Mouse (Mus musculus): Measurements from ENCODE around the gene Rgs12. TPM values are rescaled to one million over a fixed set of nuclear protein-coding genes. Genes with fewer than 3 reads are reported as not detected.

The Rgs12 gene
- polyA plus RNA-seq, 1 experiment from 2014 or later: 54.0 TPM

DNA sequence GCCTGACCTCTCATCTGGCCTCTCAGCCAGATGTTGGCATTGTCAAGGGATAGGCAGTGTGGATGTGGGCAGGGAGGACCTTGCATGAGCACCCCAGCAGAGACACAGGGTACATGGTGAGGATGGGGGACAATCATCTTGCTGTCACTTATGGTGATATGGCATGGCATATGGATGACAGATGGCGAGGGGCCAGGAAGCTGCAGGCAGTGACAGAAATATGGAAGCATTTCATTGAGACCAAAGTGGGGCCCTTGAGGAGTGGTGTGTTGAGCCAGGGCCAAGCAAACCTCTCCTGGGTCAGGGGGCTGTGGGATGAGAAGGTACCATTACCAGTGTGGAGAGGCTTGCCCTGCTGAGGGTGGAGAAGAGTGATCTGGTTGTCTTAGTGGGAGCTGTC is 127.1 kb downstream of the Rgs12 start:
- 0 out of 2 replicates have a peak, but pooled peaks cover 6% of the 10 kb centered on the region for H3K4me1 ChIP-seq
- peaks cover 26% of the 10 kb centered on the region for H3K27me3 ChIP-seq
- no peaks in the 10 kb centered on the region for H3K36me3 ChIP-seq
- no peaks in the 10 kb centered on the region for H3K9me3 ChIP-seq
- no peak overlapping the region for H3K9ac ChIP-seq
- no peak overlapping the region for H3K4me2 ChIP-seq (replicated peaks)
- ATAC-seq (ENCODE audit: low FRiP score, low read depth): no peak
- 82% methylated on average over 1 of the region's 1 CpGs for WGBS
- H3K27ac ChIP-seq: no peak overlapping the region
- no peak overlapping the region for H3K4me3 ChIP-seq

DNA sequence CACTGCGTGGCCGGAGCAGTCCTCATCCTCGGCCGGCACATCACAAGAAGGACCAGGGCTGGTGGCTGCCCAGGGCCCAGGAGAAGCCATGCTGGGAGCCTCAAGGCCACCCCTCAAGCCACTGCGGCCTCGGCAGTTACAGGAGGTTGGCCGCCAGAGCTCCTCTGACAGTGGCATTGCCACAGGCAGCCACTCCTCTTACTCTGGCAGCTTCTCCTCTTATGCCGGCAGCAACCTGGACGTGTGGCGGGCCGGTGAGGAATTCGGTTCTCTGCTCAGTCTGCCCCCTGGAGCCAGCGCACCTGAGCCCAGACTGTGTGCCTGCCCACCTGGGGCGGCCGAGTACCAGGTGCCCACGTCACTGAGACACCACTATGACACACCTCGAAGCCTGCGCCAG is 129.9 kb downstream of the Rgs12 start:
- no peaks in the 10 kb centered on the region for H3K36me3 ChIP-seq
- ATAC-seq (ENCODE audit: low FRiP score, low read depth): no peak
- H3K9ac ChIP-seq: no peak overlapping the region
- H3K9me3 ChIP-seq: no peaks in the 10 kb centered on the region
- H3K27ac ChIP-seq: no peak overlapping the region
- H3K27me3 ChIP-seq: peaks cover 26% of the 10 kb centered on the region
- WGBS: 31% methylated on average over 18 of the region's 18 CpGs
- H3K4me1 ChIP-seq: 0 out of 2 replicates have a peak, but pooled peaks cover 6% of the 10 kb centered on the region
- no peak overlapping the region for H3K4me3 ChIP-seq
- H3K4me2 ChIP-seq (replicated peaks): no peak overlapping the region

DNA sequence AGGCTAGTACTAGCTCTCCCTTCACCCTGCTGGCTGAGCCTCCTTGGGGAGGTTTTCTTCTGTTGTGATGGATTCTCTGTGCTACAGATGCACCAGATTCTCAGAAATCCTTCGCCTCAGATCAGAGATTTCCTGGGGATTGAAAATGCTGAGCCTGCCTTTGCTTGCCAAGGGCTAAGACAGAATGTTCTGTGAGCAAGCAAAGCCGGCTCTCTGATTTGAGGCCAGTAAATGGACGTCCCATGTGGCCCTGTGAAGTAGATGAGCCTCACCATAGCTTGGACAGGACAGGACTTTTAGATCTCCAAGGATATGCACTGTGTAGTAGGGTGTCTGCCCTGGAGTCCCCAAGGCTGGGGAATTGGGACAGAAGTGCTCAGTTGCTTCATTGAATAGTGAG is 135.7 kb downstream of the Rgs12 start:
- Histone ChIP-seq H3K4me1 (no peaks in the 10 kb centered on the region), H3K9me3 (no peaks in the 10 kb centered on the region), H3K9ac (no peak overlapping the region), H3K4me3 (no peak overlapping the region), H3K36me3 (no peaks in the 10 kb centered on the region), H3K27ac (no peak overlapping the region), H3K27me3 (peaks cover 8% of the 10 kb centered on the region), H3K4me2 (replicated peaks) (no peak overlapping the region)
- WGBS: 68% methylated on average over 3 of the region's 3 CpGs
- ATAC-seq (ENCODE audit: low FRiP score, low read depth): no peak

DNA sequence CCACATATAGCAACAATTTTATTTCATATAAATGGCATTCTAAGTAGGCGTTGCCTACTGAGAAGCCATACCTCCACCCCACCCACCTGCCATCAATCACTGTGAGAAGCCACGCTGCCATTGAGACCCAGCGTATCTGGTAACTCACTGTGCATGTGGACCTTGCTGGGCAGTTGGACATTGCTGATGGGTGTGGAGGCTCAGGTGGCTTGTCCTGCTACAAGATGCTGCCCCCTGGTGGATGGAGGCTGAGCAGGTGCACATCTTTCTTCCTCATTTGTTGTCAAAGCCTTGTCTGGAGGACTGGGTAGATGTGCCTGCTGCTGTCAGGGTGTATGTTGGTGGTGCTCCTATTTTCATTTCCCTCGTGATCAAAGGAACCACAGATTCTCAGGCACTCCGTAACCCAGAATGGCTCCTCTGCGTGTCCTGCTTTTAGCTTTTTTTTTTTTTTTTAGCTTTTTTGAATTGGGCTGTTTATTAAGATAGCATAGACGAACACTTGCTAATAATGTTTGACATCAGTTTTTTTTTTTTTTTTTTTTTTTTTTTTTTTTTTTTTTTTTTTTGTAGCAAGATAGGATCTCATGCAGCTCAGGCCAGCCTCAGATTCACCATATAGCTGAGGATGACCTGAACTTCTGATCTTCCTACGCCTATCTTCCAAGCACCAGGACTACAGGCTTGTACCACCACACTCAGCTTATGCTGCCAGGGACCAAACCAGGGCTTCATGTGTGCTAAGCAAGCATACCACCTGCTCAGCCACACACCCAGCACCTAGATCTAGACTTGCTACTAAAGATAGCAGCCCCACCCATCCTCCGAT is 139.8 kb downstream of the Rgs12 start:
- WGBS: 69% methylated on average over 9 of the region's 9 CpGs
- no peaks in the 10 kb centered on the region for H3K9me3 ChIP-seq
- no peak; the same call in 1 of the 2 replicates for ATAC-seq (ENCODE audit: low FRiP score, low read depth)

More for the DNA sequence above, 139.8 kb downstream of the Rgs12 start:
- H3K27ac ChIP-seq: no peak overlapping the region
- H3K9ac ChIP-seq: no peak overlapping the region
- no peaks in the 10 kb centered on the region for H3K4me1 ChIP-seq
- peaks cover 32% of the 10 kb centered on the region for H3K36me3 ChIP-seq
- H3K4me3 ChIP-seq: no peak overlapping the region
- no peaks in the 10 kb centered on the region for H3K27me3 ChIP-seq
- no peak overlapping the region for H3K4me2 ChIP-seq (replicated peaks)

Small RNA genes within 50 kb of the gene (microRNA-seq; reads per million reads assigned to microRNA genes)
- 3.5 reads per million, percentile 16 among the genes with 10 or more reads in this experiment for gene Mir3097

Other genes with a start within 250 kb of the Rgs12 start
- 14.2 and 15.2 TPM in 2 replicates for gene Htt, start 187.7 kb upstream of the Rgs12 start, polyA plus RNA-seq (2015; fragmentation: Nextera tagmentation; extraction: Ambion mirVana)
- gene Msantd1, start 41.4 kb upstream of the Rgs12 start, polyA plus RNA-seq (2015; fragmentation: Nextera tagmentation; extraction: Ambion mirVana): 0.47 and 0.66 TPM in 2 replicates
- 0.59 and 0.71 TPM in 2 replicates for gene Hgfac, start 92.1 kb downstream of the Rgs12 start, polyA plus RNA-seq (2015; fragmentation: Nextera tagmentation; extraction: Ambion mirVana)
- 5.1 and 5.7 TPM in 2 replicates for gene Dok7, start 107.3 kb downstream of the Rgs12 start, polyA plus RNA-seq (2015; fragmentation: Nextera tagmentation; extraction: Ambion mirVana)
- gene Lrpap1, start 156.3 kb downstream of the Rgs12 start, polyA plus RNA-seq (2015; fragmentation: Nextera tagmentation; extraction: Ambion mirVana): 112 and 120 TPM in 2 replicates

Data from limb, embryonic 13.5 days (tissue).